Mouse (Mus musculus) inflammation-experienced regulatory T-cells, adult 6 months (primary cell): ENCODE measurements around the gene Clrn1. TPM values are rescaled to one million over a fixed set of nuclear protein-coding genes. Genes with fewer than 3 reads are reported as not detected.

Experiments
- ATAC-seq: one replicate; pipeline ENCODE4 v1.8.0; 2017
- polyA plus RNA-seq, 3 experiments: library from polyadenylated mRNA; unstranded; fragments of 100-300 nt; shearing (Covaris generic); gene quantifications; one replicate each; pipeline ENCODE4 v1.2.1; 2017

Gene Clrn1
- polyA plus RNA-seq, 3 experiments from 2014 or later: not detected

GRCm38 (mm10) chr3:58829926-58830325, 55.2 kb downstream of the Clrn1 start:
- ATAC-seq: no peak

GRCm38 (mm10) chr3:58828366-58829153, 56.6 kb downstream of the Clrn1 start:
- ATAC-seq: no peak

GRCm38 (mm10) chr3:58826266-58826665, 58.9 kb downstream of the Clrn1 start:
- ATAC-seq: no peak

GRCm38 (mm10) chr3:58822211-58822610, 62.9 kb downstream of the Clrn1 start, which contains the start of gene Mindy4b-ps:
Mindy4b-ps (minus strand) TSS chr3:58822311.
- no peak for ATAC-seq

- no peak for ATAC-seq
Observed at GRCm38 (mm10) chr3:58817337-58817736, 67.8 kb downstream of the Clrn1 start.

- no peak for ATAC-seq
Observed at GRCm38 (mm10) chr3:58814191-58814590, 70.9 kb downstream of the Clrn1 start.

- ATAC-seq: no peak
Observed at GRCm38 (mm10) chr3:58810353-58810752, 74.8 kb downstream of the Clrn1 start.

GRCm38 (mm10) chr3:58809111-58809915, 75.8 kb downstream of the Clrn1 start:
- no peak for ATAC-seq

GRCm38 (mm10) chr3:58808636-58809035, 76.5 kb downstream of the Clrn1 start:
- ATAC-seq: no peak

GRCm38 (mm10) chr3:58804745-58805144, 80.4 kb downstream of the Clrn1 start:
- no peak for ATAC-seq

- ATAC-seq: no peak
Observed at GRCm38 (mm10) chr3:58798676-58799075, 86.5 kb downstream of the Clrn1 start.

- no peak for ATAC-seq
Observed at GRCm38 (mm10) chr3:58798245-58798644, 86.9 kb downstream of the Clrn1 start.

Other genes starting within 250 kb of the Clrn1 start
- not detected for gene Erich6, start 248.1 kb downstream of the Clrn1 start, polyA plus RNA-seq
- 1 to 10 TPM; 1.4 to 2.8 (median 2.1) TPM for gene Siah2, start 192.9 kb downstream of the Clrn1 start, polyA plus RNA-seq
- gene Mindy4b-ps, start 63.0 kb downstream of the Clrn1 start, polyA plus RNA-seq: not detected
- 1 to 10 TPM in 1 of 3 experiments, under 1 TPM in 2; 0.48 to 1.5 (median 0.61) TPM for gene Med12l, start 120.5 kb upstream of the Clrn1 start, polyA plus RNA-seq
- 10 to 100 TPM; 45.7 to 91.9 (median 55.6) TPM for gene Gpr171, start 216.5 kb upstream of the Clrn1 start, polyA plus RNA-seq